Mouse (Mus musculus) frontal cortex, postnatal 10 days (tissue): ENCODE results near the gene Atg7.
A peak's percentile ranks its signal among the peaks of the same experiment; 100 is the strongest.

ENCODE experiments used
- DNase-seq, 2 experiments: peaks; one replicate each; pipeline ENCODE4 v3.0.0; 2022; ENCODE audit warnings: low spot score in 2 of 2, mixed read lengths in 1 of 2

Gene Atg7

DNA sequence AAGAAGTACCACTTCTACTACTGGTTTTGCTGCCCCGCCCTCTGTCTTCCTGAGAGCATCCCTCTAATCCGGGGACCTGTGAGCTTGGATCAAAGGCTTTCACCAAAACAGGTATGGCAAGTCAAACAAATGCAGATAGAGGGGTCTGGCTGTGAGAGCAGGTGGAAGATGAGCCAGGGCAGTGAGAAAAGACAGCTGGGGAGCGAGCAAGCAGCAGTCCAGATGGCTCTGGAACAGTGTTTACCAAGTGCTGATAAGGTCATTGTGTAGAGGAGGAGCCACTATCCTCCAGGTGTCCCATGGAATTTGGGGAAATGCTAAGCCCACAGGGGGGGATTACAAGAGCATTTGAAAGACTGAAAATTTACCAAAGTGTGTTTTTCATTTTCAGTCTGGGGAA lies 41.5 kb downstream of the Atg7 start:
- DNase-seq = no peak

DNA sequence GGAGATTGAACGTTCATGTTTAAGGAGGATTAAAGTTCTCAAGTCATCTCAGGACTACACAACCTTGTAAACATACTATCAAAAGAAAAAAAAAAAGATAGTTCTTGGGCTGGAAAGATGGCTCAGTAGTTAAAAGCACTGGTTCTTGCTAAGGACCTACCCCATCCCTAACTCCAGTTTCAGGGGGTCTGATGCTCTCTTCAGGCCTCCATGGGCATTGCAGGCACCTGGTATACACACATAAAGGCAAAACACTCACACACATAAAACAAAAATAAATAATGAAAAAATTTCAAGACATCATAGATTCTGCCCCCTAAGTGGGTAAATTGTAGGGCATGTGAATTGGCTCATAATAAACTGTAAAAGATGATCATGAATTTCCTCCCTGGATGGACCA lies 42.5 kb downstream of the Atg7 start:
- no peak for DNase-seq

DNA sequence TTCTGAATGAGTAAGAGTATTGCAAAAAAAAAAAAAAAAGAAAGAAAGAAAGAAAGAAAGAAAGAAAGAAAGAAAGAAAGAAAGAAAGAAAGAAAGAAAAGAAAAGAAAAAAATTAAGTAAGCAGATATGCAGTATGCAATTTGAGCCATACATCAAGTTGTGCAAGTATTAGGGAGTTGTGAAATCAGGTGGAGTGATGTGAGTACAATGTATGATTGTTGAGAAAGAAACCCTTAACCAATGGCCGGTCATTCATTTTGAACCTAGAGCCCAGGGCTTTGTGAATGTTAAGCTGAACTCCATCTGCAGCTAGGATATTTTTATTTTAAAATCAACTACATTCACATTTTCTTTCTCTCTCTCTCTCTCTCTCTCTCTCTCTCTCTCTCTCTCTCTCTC lies 44.1 kb downstream of the Atg7 start:
- no peak for DNase-seq

DNA sequence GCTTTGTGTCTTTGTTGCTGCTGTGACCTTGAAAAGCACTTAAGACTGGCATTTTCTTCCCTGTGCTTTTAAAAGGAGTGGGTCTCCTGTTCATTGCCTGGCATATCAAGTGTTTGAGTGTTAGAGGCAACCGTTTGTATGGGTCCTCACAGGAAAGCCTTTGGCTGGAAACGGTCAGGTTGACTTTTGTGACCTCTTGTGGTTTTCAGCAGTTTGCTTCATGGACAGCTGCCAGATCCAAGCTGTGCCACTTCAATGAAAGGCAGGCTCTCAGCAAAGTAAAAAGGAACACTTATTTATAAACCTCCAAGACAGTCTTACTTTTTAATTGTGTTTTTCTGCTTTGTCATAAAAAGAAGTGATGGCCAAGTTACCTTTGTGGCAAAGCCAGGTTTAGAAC lies 47.8 kb downstream of the Atg7 start:
- DNase-seq = no peak

DNA sequence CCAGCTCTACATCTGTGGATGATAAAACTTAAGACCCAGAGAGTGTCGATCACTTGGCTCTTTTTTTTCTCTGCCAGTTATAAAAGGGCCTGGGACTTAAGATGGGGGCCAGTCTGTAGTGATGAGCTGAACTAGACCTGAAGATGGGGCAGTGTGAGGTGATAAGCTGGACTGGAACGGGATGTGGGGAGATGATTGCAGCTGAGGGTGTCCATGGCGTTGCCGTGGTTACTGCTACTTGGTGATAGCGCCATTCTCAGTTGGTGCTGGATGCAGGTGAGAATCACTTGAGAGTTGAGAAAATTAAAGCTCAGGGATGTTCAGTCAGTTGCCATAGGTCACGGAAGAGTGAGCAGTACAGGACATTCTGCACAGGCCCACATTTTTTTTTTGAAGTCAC lies 48.6 kb downstream of the Atg7 start:
- DNase-seq = no peak

- DNase-seq = no peak
Measured at GRCm38 (mm10) chr6:114692691-114693090, 49.8 kb downstream of the Atg7 start.

DNA sequence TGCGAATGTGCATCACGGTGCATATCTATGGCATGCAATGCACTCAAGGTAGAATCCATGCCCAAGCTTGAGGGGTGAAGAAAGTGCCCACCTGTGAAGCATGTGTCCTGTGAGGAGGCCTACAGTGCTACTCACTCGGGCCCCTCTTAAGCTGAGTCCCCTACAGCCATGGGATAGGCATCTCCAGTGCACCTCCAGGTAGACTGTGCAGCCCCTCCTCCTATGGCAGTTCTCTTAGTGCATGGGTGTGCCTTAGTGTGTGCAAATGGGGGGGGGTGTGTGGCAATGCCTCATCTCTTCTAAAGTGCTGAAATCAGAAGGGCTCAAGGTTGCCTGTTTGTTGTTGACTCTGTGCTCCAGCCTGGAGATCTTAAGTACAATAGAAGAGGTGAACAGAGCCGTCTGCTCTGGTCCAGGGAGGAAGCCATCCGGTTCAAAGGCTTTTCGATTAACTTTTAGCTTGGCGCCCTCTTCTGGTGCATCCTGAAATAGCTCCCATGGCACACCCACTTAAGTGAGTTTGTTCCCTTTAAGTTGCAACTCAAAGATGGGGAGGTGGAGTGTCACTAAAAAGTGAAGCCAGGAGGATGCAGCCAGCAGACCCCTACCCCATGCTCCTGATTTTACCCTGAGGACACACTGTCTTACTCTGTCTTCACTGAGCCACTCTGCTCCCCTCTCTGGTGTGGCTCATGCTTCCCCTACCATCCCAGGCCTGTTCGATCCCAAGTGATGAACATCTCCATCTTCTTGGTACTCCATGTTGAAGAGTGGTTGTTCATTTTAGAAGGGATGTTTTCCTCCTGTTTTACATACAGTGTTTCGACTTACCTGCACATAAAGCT lies 55.0 kb downstream of the Atg7 start:
- peak in 1 of 2 experiments; percentile 56 for DNase-seq

- no peak for DNase-seq
Measured at GRCm38 (mm10) chr6:114698578-114698977, 55.7 kb downstream of the Atg7 start.

DNA sequence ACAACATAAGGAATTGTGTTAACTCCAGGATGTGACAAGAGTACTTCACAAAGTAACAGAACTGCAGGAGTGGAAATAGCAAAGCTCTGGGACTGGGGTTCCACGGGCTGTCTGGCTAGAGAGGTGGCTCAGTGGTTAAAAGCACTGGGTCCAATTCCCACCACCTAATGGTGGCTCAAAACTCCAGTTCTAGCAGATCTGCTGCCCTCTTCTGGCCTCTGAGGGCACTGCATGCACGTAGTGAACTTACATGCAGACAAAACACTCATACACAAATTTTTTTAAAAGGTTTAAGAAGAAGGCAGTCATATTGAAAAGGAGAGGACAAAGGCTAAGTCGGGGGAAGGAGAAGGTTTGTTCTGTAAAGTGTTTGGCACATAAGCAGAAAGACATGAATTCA lies 57.8 kb downstream of the Atg7 start:
- DNase-seq = no peak

- DNase-seq = no peak
Measured at GRCm38 (mm10) chr6:114707032-114707431, 64.1 kb downstream of the Atg7 start.

GRCm38 (mm10) chr6:114712242-114713050 lies 69.5 kb downstream of the Atg7 start:
- peak; percentile 34 to 61 for DNase-seq

DNA sequence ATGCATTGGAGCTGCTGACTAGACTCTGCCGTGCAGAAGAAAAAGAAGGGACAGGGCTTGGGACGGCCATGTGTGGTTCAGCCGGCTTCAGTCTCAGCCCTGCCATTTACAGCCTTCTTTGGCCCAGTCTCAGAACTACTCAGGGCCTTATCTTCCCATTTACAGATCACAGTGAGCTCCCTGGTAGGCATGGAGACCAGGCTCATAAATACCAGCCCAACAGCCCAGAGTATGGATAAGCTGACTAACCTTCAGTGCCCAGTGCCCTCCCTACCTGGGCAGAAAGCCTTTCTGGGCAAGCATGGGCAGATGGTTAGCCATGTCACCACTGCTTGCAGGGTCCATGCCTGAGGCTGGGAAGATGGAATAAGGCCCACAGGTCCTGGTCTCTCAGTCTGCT lies 70.6 kb downstream of the Atg7 start:
- DNase-seq = no peak

- no peak for DNase-seq
Measured at GRCm38 (mm10) chr6:114714654-114715053, 71.8 kb downstream of the Atg7 start.

GRCm38 (mm10) chr6:114715289-114716030 lies 72.6 kb downstream of the Atg7 start:
- no peak for DNase-seq

GRCm38 (mm10) chr6:114719100-114719499 lies 76.2 kb downstream of the Atg7 start:
- no peak for DNase-seq

DNA sequence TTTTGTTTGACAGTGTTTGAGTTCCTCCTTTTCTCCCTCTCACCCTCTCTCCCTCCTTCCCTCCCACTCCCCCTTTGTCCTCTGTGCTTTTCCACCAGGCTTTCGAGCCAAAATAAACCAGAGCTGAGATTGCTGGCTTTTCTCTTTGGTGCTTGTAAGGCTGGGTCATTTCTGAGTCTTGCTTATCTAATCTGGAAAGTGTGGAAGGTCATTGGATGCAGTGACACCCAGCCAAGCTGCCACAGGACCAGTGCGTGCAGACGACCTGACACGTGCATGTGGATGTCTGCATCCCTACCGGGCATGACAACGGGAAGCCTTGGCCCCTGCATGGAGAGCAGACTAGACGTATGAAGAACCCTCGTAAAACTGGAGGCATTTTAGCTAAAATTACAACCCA lies 76.8 kb downstream of the Atg7 start:
- DNase-seq = no peak

DNA sequence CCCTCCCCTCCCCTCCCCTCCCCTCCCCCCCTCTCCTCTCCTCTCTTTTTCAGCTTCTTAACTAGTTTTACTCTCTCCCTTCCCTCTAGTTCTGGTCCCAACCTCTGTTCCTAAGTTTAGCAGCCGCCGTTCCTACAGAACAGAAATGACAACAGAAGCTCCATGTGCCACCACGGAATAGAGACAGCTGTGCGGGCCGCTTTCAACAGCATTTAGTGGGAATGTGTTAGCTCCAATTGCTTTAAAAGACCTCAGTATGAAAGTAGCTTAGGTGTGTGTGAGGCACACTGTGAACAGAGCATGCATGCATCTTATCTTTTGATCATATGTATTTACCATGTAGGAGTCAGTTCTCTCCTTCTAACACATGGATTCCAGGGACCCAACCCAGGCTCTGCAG lies 79.1 kb downstream of the Atg7 start:
- DNase-seq = no peak

- peak in 1 of 2 experiments; percentile 62 for DNase-seq
Measured at GRCm38 (mm10) chr6:114723925-114724324, 81.0 kb downstream of the Atg7 start.

- DNase-seq = no peak
Measured at GRCm38 (mm10) chr6:114724351-114724750, 81.5 kb downstream of the Atg7 start.

DNA sequence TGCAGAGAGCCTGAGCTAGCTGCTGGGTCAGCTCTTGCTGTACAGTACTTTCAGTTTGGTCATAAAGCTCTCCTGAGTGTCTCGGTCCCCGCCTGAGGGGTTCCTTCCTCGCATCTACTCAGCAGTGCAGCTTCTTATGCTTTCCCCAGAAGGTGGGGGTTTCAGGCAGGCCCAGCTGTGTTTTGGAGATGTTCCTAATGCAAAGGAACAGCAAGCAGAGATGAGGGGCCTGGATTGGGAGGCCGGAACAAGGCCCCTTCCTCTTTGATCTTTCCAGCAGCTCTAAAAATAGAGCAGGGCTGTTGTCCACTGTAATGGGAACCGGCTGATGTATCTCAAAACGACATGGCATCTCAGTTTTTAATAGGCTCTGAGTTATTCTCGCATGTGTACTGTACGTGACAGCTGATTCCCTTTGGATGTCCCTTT lies 82.3 kb downstream of the Atg7 start:
- no peak for DNase-seq

GRCm38 (mm10) chr6:114726681-114727080 lies 83.8 kb downstream of the Atg7 start:
- no peak for DNase-seq

DNA sequence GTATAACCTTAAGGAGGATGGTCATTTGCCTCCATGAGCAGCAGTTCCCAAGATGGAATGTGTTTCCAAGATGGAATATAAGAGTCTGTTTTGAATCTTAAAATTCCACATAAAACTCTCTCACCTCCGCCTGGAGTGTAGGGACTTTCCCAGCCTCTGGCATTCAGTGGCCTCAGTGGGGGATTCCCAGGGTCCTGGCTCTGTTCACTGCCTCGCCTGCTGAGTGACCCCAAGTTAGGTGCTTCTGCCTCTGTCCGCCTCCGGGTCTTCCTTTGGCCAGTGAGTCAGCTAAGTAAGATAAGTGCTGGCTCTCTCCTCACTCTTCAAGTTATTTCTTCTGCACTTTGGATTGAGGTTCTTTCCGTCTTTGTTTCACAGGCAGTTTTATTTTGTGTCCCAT lies 90.3 kb downstream of the Atg7 start:
- no peak for DNase-seq
